Mouse (Mus musculus) skeletal muscle tissue, adult 2 months (tissue): ENCODE measurements around the gene C530008M17Rik.

Source experiments
- DNase-seq: peaks from one replicate; pipeline ENCODE4 v3.0.0-alpha.2; 2012; ENCODE audit warnings: low read depth, low spot score

C530008M17Rik gene

GRCm38 (mm10) chr5:76832529-76833210 is 176.4 kb downstream of the C530008M17Rik start:
- no peak for DNase-seq

DNA sequence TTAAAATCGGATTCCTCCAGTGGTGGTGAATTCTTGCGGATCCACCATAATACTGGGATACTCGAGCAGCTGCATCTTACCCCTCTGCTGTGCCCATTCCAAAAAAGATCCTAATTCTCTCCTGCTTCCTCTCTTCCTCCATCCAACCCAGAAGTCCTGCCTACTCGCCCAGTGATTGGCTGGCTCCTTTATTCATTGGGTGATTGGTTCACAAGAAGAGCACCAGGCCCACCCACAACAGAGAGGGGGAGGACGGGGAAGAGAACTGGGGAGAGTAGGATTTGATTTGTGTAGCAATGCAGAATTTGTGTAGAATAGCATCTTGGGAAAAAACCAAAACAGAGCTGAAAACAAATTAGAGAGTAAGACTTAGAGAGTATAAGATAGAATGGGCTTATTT is 180.7 kb downstream of the C530008M17Rik start:
- DNase-seq: no peak

DNA sequence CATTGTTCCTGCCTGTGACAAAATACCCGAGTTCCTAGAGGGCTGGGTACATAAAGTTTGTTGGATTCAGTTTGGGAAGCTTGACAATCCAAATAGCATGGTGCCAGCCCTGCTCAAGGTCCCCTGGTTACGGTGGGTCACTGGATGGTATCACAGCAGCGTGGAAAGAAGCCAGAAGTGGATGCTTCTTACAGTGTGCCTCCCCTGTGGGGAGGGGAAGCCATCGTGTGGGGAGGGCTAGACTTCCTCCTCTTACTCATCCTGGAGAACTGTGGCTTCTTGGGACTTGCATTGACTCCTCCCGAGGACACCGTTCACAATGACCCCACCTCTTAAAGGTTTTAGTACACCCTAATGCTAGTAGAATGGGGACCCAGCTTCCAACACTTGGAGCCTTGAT is 183.5 kb downstream of the C530008M17Rik start:
- DNase-seq: no peak

GRCm38 (mm10) chr5:76841859-76842258 is 185.5 kb downstream of the C530008M17Rik start:
- DNase-seq: no peak

DNA sequence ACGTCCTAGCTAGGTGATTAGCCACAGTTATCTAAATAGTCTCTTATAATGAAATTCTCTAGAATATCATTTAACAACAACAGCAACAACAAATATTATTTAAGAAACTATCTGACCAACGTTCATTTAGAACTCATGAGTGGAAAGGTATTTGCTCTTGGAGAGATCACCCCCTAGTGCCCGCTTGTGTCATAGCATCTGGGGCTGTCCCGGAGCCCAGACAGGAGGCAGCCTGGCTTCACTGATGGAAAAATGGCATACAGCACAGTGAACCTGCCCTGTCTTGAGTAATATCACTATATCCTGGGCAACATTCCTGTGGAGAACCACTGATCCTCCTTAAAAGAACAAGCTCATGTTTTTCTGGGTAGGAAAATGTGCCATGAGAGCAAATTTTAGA is 187.1 kb downstream of the C530008M17Rik start:
- DNase-seq: peak; percentile 34

GRCm38 (mm10) chr5:76843851-76844419 is 187.6 kb downstream of the C530008M17Rik start:
- no peak for DNase-seq

GRCm38 (mm10) chr5:76844618-76845186 is 188.4 kb downstream of the C530008M17Rik start:
- no peak for DNase-seq

GRCm38 (mm10) chr5:76847106-76847505 is 190.8 kb downstream of the C530008M17Rik start:
- DNase-seq: no peak

GRCm38 (mm10) chr5:76851316-76851715 is 195.0 kb downstream of the C530008M17Rik start:
- no peak for DNase-seq

DNA sequence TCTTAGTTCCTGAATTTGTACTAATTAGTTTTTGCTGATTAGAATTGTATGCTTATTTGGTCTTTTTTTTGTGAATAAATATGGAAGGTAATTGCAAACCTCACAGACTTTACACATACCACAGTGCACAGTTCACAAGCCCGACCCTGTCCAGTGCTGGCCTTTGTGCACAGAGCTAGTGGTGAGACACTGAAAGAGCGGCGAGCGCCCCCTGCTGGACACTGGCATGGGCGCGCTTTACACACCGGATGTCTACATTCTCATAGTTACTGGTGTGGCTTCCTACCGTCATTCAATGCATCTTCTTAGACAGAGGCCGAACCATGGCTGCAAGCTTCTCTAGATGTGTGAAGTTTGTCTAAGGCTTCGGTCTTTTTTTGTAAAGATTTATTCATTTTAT is 197.2 kb downstream of the C530008M17Rik start:
- peak; percentile 31 for DNase-seq

DNA sequence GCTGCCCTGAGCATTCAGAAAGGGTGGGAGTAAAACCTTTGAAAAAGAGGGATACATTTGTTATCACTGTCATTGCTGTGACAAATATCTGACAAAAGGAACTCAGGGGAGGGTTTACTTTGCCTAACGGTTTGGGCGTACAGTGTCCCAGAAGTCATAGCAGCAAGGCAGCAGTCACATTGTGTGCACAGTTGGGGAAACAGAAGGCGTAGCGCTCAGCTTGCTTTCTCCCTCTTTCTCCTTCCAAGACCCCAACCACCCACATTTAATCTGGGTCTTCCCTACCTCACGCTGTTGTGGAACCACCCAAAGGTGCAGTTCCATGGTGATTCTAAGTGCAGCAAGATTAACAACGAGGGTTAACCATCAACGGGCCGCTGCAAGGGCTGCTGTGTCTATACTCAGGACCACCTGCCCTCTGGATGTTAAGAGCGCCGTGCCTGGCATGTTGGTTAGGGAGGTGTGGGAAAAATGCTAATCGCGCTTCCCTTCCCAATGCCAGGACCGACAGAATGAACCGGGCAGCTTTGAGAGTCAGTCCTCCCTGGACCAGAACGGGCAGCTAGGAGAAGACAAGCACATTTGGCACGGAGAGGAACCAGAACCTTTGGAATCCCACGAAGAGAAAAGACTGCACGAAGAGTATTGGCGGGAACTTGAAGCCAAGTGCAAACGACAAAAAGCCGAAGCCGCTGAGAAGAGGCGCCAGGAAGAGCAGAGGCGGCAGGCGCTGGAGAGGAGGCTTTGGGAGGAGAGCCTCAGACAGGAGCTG is 199.7 kb downstream of the C530008M17Rik start:
- DNase-seq: no peak

- DNase-seq: no peak
These were observed 201.0 kb downstream of the C530008M17Rik start for GRCm38 (mm10) chr5:76857103-76858015.

- DNase-seq: no peak
These were observed 202.1 kb downstream of the C530008M17Rik start for GRCm38 (mm10) chr5:76858444-76858843.

DNA sequence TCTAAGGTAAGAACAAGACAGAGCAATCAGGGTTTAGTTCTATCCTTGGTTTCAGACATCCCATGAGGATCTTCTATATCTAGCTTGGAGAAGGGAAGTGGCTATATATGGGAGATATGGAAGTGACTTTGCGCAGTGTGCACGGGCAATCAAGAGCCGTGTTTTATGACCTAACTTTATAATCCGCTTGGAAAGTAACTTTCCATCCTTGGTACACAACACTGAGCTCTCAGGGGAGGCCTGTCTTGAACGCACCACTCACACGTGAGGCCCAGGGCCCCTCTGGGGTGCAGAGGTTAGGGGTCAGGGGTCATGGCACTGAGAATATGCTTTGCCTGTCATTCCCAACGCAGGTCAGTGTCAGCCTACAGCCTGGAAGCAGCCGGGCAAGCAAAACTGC is 210.5 kb downstream of the C530008M17Rik start:
- DNase-seq: no peak

DNA sequence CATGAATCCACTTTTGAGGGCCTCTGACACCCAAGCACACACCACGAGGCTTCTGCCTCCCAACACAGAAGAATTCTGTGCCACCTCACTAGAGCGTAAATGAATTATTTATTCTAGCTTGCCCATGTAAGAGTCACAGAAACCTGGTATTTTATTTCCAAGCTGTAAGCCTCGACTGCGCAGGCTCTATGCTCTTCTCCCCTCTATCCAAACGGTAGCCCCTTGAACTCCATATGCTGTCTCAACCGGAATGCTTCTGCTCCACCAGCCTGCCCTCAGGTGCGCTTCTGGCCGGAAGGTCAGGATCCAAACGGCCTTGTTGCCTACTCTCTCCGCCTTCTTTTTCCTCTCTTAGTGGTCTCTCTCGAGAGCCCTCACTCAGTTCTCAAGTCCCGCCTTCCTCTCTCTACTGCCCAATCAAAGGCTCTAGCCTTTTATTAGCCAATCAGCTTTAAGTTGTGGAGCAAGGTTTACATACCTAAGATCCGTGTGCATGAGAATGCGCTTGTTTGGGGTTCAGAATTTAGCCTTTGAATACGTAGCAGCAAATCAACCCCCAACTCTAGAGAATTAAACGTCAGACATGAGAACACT is 212.5 kb downstream of the C530008M17Rik start:
- no peak for DNase-seq

GRCm38 (mm10) chr5:76869553-76869952 is 213.2 kb downstream of the C530008M17Rik start:
- no peak for DNase-seq

- DNase-seq: no peak
These were observed 219.9 kb downstream of the C530008M17Rik start for GRCm38 (mm10) chr5:76876106-76876758.

- no peak for DNase-seq
These were observed 227.8 kb downstream of the C530008M17Rik start for GRCm38 (mm10) chr5:76884107-76884506.

DNA sequence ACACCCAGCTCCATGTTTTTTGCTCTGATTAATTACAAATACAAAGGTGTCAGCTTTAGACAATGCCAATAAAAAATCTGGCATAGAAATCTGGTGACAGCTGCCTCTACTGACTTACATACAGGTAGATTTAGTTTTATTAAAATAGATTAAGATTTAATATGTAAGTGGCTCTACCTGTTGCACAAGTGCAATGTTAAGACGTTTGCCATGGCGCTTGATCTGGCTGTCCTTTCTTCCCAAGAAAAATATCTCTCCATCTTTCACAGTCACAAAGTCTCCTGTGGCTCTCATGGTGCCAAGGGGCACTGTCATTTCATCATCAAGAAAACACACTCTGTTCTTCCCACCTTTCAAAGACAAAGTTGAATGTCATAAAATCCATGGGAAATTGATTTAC is 230.7 kb downstream of the C530008M17Rik start:
- DNase-seq: no peak

GRCm38 (mm10) chr5:76892608-76893007 is 236.3 kb downstream of the C530008M17Rik start:
- no peak for DNase-seq
